Mouse (Mus musculus) heart, postnatal 36 days (tissue): ENCODE measurements around the gene Spi1. TPM values are rescaled to one million over a fixed set of nuclear protein-coding genes. Genes with fewer than 3 reads are reported as not detected.

Experiments
- DNase-seq, 2 experiments: peaks; one replicate each; pipeline ENCODE4 v3.0.0; 2021 to 2022
- intact Hi-C: fragments of 180-260 bp; cut with DNase I; formaldehyde crosslinking; loops from one replicate; pipeline ENCODE4 v1.15.1; 2025
- total RNA-seq, 2 experiments: library from RNA; stranded (reverse); gene quantifications; 2 replicates each; pipeline ENCODE4 v1.2.3; 2021

The Spi1 gene
- total RNA-seq, 2 experiments from 2014 or later: 4.2 to 6.2 TPM

GRCm38 (mm10) chr2:91119551-91119950 lies 37.4 kb downstream of the Spi1 start:
- intact Hi-C loops: loop anchor here (5.0 kb wide), 2 partner anchors 138 to 158 kb away; partner anchors contain the start of gene Pacsin3
- DNase-seq: no peak

DNA sequence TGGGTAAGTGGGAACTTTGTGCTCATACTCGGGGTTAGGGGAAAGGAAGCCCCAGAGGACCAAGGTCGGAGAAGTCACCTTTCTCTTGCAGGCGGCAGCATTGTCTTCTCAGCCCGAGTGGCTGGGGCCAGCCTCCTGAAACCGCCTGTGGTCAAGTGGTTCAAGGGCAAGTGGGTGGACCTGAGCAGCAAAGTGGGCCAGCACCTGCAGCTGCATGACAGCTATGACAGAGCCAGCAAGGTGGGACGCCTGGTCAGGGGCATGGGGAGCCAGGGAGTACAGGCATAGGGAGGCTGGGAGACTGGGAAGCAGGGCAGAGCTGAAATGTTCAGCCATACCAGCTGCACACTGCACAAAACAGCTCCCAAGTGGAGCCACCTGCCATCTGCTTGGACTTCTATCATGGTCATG lies 38.1 kb downstream of the Spi1 start:
- DNase-seq: no peak
- intact Hi-C loops: no loop called here

GRCm38 (mm10) chr2:91121011-91121410 lies 38.8 kb downstream of the Spi1 start:
- intact Hi-C loops: no loop called here

DNA sequence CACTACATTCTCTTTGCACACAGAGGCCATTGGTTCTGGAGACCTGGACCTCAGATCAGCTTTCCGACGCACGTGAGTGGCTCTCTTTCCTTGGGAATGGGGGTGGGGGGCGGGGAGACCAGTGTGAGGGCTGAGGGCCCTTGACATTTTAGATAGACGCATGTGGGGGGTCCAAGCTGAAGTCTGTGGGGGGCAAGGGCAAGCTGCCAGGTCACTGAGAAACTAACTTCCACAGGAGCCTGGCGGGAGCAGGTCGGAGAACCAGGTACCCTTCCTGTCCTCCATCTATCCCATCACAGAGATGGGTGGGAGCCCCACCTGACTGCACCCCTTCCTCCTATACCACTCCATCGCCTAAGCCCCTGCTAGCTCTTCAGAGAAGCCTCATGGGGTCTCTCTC lies 39.3 kb downstream of the Spi1 start:
- intact Hi-C loops: no loop called here
- DNase-seq: no peak

More at GRCm38 (mm10) chr2:91121011-91121410, 38.8 kb downstream of the Spi1 start:
- DNase-seq: no peak

DNA sequence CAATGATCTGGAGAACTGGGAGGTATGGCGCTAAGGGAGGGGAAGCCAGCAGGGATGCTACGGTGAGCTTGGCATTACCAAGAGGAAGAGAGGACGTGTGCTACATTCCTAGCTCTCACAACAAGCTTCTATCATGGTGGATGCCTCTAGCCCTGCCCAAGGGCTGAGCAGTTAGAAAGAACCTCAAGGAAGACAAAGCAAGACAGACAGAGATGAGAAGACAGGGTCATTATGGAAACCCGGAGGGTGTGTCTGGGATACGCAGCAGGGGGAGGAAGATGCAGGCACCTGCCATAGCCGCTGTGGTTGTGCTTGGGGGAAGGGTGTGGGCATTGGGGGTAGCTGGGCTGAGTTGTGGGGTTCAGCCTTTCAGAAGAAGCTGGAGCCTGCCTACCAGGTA lies 41.3 kb downstream of the Spi1 start:
- intact Hi-C loops: no loop called here
- no peak for DNase-seq

- DNase-seq: no peak
- intact Hi-C loops: no loop called here
These were observed 42.9 kb downstream of the Spi1 start for GRCm38 (mm10) chr2:91125101-91125500.

DNA sequence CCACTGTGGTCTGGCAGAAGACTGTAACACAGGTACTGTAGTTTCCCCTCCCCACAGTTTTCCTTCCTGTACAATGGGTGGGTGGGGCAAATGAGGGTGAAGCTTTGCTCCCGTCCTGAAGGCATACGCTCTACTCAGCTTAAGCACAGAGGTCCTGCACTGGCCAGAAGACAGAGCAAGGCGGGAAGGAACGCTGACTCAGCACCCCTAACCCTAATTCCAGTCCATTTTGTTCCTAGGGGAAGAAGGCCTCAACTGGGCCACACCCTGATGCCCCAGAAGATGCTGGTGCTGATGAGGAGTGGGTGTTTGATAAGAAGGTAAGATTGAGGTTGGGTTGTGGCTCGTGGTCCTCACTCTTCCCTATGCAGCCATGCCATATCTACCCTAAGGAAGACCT lies 46.6 kb downstream of the Spi1 start:
- DNase-seq: no peak
- intact Hi-C loops: no loop called here

GRCm38 (mm10) chr2:91130126-91130525 lies 47.9 kb downstream of the Spi1 start:
- DNase-seq: peak in 1 of 2 experiments; percentile 37
- intact Hi-C loops: no loop called here

DNA sequence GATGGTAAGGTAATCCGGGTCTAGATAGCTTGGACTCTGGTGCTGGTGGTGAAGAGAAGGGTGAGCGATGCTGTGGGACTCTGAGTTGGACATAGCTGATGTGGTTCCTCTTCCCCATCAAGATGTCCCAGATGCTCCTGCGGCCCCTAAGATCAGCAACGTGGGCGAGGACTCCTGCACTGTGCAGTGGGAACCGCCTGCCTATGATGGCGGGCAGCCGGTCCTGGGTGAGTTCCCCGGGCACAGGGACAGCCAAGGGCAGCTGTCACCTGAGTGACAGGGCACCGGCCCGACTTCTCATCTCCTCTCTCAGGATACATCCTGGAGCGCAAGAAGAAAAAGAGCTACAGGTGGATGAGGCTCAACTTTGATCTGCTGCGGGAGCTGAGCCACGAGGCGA lies 49.1 kb downstream of the Spi1 start:
- no peak for DNase-seq
- intact Hi-C loops: no loop called here

DNA sequence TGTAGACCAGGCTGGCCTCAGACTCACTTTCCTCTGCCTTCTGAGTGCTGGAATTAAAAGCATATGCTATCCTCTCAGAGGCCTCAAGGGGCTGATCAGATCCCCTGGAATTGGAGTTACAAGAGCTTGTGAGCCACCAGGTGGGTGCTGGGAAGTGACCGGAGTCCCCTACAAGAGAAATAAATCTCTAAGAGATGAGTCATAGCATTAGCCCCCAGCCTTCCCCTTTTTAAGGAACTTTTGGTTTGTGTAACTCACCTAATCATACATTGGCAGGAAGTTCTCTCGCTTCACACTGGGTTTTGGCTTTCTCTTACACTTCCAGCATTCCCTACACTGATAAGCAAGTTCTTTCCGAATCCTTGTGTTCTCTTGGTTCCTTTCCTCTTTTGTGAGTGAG lies 49.8 kb downstream of the Spi1 start:
- intact Hi-C loops: no loop called here
- DNase-seq: no peak

GRCm38 (mm10) chr2:91136513-91137412 lies 54.6 kb downstream of the Spi1 start:
- intact Hi-C loops: no loop called here
- no peak for DNase-seq

DNA sequence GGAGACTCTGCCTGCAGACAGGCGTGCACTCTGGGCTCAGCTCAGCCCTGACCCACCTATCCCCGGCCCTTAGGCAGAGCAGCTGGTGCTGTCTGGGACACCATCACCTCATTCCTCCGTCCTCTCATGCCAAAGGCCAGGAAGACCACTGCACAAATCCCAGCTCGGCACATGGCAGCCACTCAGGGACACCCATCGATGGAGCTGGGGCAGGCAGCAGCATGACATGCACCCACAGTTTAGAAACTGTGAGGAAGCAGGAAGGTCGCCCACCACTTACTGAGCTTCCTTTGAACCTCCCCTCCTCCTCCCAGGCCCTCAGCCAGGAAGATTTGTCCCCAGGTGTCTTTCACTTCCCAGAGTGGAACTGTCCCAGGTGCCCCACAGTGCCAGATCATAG lies 55.3 kb downstream of the Spi1 start:
- no peak for DNase-seq
- intact Hi-C loops: no loop called here

DNA sequence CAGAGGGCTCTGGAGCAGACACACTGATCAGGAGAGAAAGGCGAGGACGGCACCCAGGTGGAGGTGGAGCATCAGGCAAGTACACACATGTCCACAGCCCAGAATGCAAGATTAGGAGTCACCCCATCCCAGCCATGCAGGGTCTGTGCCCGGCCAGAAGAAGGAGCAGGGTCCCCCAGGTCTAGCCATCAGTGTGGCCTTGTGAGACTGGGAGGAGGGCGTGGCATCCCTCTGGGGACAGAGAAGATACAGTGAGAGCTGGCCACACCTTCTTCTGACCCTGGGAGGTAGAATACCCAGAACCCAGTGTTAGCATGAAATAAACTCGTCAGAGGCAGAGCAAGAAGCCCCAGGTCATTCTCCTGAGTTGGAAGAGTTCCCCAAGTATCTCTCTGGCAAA lies 57.1 kb downstream of the Spi1 start:
- intact Hi-C loops: no loop called here
- no peak for DNase-seq

- intact Hi-C loops: no loop called here
These were observed 57.6 kb downstream of the Spi1 start for GRCm38 (mm10) chr2:91139764-91140163.

GRCm38 (mm10) chr2:91142920-91143319 lies 60.7 kb downstream of the Spi1 start:
- no peak for DNase-seq
- intact Hi-C loops: no loop called here

More at GRCm38 (mm10) chr2:91139764-91140163, 57.6 kb downstream of the Spi1 start:
- DNase-seq: no peak

DNA sequence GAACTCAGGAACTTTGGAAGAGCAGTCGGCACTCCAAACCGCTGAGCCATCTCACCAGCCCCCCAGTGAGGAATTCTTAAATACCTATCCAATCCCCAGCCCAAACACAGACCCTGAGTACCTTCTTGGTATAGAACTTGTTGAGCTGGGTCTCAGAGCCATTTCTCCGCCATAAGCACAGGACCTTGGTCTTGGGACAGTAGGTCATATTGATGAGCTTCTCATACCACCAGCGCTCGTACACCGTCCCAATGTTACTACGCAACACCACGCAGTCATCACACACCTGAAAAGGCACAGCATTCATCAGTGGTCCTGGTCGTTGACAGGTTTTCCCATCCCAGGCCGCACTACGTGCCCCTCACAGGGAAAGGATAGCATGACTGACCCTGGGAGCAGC lies 61.2 kb downstream of the Spi1 start:
- DNase-seq: no peak
- intact Hi-C loops: no loop called here

- intact Hi-C loops: no loop called here
- DNase-seq: no peak
These were observed 65.9 kb downstream of the Spi1 start for GRCm38 (mm10) chr2:91148101-91148500.

DNA sequence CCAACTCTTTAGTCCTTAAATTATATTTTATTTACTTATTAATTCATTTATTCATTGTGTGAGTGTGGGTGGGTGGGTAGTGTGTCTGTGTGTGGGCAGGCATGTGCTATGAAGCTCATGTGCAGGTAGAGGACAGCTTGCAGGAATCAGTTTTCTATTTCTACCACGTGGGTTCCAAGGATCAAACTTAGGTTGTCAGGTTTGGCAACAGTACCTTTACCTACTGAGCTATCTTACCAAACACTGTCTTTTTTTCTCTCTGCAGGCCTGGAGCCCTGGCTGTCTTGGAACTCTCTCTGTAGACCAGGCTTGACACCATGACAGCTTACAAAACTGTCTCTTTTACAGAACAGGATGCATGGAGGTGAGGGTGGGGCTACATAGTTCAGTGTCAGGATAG lies 69.1 kb downstream of the Spi1 start:
- DNase-seq: no peak
- intact Hi-C loops: no loop called here

GRCm38 (mm10) chr2:91152885-91153377 lies 70.7 kb downstream of the Spi1 start:
- no peak for DNase-seq

GRCm38 (mm10) chr2:91154091-91154490 lies 71.9 kb downstream of the Spi1 start:
- no peak for DNase-seq
- intact Hi-C loops: no loop called here

More at GRCm38 (mm10) chr2:91152885-91153377, 70.7 kb downstream of the Spi1 start:
- intact Hi-C loops: no loop called here

- intact Hi-C loops: no loop called here
- DNase-seq: no peak
These were observed 75.0 kb downstream of the Spi1 start for GRCm38 (mm10) chr2:91157002-91157752.
